Mouse (Mus musculus) midbrain, postnatal 0 days (tissue): ENCODE data around the gene Manf. TPM values are rescaled to one million over a fixed set of nuclear protein-coding genes. Genes with fewer than 3 reads are reported as not detected.

Source experiments
- ATAC-seq: fragments of 200-750 bp; cut with Nextera tagmentation; 2 replicates; pipeline ENCODE4 v1.8.0; 2017; ENCODE audit warnings: moderate number of reproducible peaks, mild to moderate bottlenecking, moderate TSS enrichment, moderate library complexity; ENCODE audit not compliant: low FRiP score
- DNase-seq: peaks from one replicate; pipeline ENCODE4 v3.0.0-alpha.2; 2015; ENCODE audit warnings: low spot score
- H3K27ac ChIP-seq: fragments of 300-500 bp; sonication (generic); 2 replicates; pipeline ENCODE4 v1.5.1; 2014; ENCODE audit warnings: low read depth, mild to moderate bottlenecking, low read length, mixed read lengths
- H3K27me3 ChIP-seq: fragments of 300-500 bp; sonication (generic); 2 replicates; pipeline ENCODE4 v1.6.1; 2014; ENCODE audit warnings: low read length, control low read depth, mixed read lengths; ENCODE audit not compliant: insufficient read depth
- H3K36me3 ChIP-seq: fragments of 300-500 bp; sonication (generic); 2 replicates; pipeline ENCODE4 v1.6.1; 2014; ENCODE audit warnings: low read length, control low read depth, mixed read lengths; ENCODE audit not compliant: insufficient read depth
- H3K4me1 ChIP-seq: fragments of 300-500 bp; sonication (generic); 2 replicates; pipeline ENCODE4 v1.6.1; 2014; ENCODE audit warnings: mild to moderate bottlenecking, control low read depth, antibody characterized with exemption, low read length, mixed read lengths; ENCODE audit not compliant: insufficient read depth
- H3K4me2 ChIP-seq: fragments of 300-500 bp; sonication (generic); 2 replicates; pipeline ENCODE4 v1.6.1; 2014; ENCODE audit warnings: low read depth, mild to moderate bottlenecking, low read length, mixed read lengths; ENCODE audit not compliant: poor library complexity, severe bottlenecking
- H3K4me3 ChIP-seq: fragments of 300-500 bp; sonication (generic); 2 replicates; pipeline ENCODE4 v1.5.1; 2014; ENCODE audit warnings: low read depth, mild to moderate bottlenecking, low read length, moderate library complexity
- H3K9ac ChIP-seq: fragments of 300-500 bp; sonication (generic); replicated peaks from 2 replicates; pipeline ENCODE4 v1.6.1; 2014; ENCODE audit warnings: mild to moderate bottlenecking, low read length, moderate library complexity, mixed read lengths; ENCODE audit not compliant: poor library complexity, severe bottlenecking
- H3K9me3 ChIP-seq: fragments of 300-500 bp; sonication (generic); 2 replicates; pipeline ENCODE4 v1.6.1; 2016; ENCODE audit warnings: low read length, control low read depth
- CTCF ChIP-seq: IDR thresholded peaks from 2 replicates; pipeline ENCODE4 v1.5.1; 2016; ENCODE audit warnings: antibody characterized with exemption, mild to moderate bottlenecking
- WGBS: fragments of 180-500 bp; shearing (Covaris S2); extraction: QIAGEN DNeasy Blood & Tissue Kit; methylation state at CpG from one replicate; pipeline ENCODE4 v1.1.7; 2014; 5-methylcytosine and 5-hydroxymethylcytosine counted together
- polyA plus RNA-seq: library from polyadenylated mRNA; unstranded; fragments of >200 nt; fragmentation: Nextera tagmentation; extraction: Ambion mirVana; gene quantifications from 2 replicates; pipeline ENCODE4 v1.2.1, GENCODE M21; 2015
- total RNA-seq: library from RNA; depleted of rRNA; stranded (reverse); fragments of >200 nt; gene quantifications from 2 replicates; pipeline ENCODE4 v1.2.3, GENCODE M21; 2014

The Manf gene
- total and polyA plus RNA-seq, 2 experiments from 2014 or later, result 54.6 to 115 TPM

GRCm38 (mm10) chr9:106821050-106821617 is 70.6 kb downstream of the Manf start:
- WGBS, result 48% methylated on average over 15 of the region's 15 CpGs
- Histone ChIP-seq H3K27me3 (no peaks in the 10 kb centered on the region), H3K4me3 (peak overlapping the region; percentile 91), H3K9me3 (no peaks in the 10 kb centered on the region), H3K9ac (peak overlapping the region; percentile 44), H3K36me3 (no peaks in the 10 kb centered on the region), H3K4me1 (no peaks in the 10 kb centered on the region), H3K27ac (peak overlapping the region; percentile 13; the same call in 1 of the 2 replicates), H3K4me2 (peak overlapping the region; percentile 45)
- no peak for TF ChIP-seq CTCF
- ATAC-seq (no peak), DNase-seq (no peak)

GRCm38 (mm10) chr9:106819201-106819600 is 72.6 kb downstream of the Manf start:
- Histone ChIP-seq H3K9ac (no peak overlapping the region), H3K4me1 (no peaks in the 10 kb centered on the region), H3K36me3 (no peaks in the 10 kb centered on the region), H3K4me2 (no peak overlapping the region), H3K4me3 (no peak overlapping the region), H3K27ac (no peak overlapping the region), H3K27me3 (no peaks in the 10 kb centered on the region), H3K9me3 (no peaks in the 10 kb centered on the region)
- ATAC-seq, result no peak
- WGBS, result 97% methylated on average over 1 of the region's 1 CpGs
- DNase-seq, result peak; percentile 26
- peak; percentile 67 for TF ChIP-seq CTCF

- Histone ChIP-seq H3K4me2 (no peak overlapping the region), H3K36me3 (no peaks in the 10 kb centered on the region), H3K27me3 (no peaks in the 10 kb centered on the region), H3K4me3 (no peak overlapping the region), H3K9ac (no peak overlapping the region), H3K9me3 (no peaks in the 10 kb centered on the region), H3K4me1 (no peaks in the 10 kb centered on the region), H3K27ac (no peak overlapping the region)
- 69% methylated on average over 6 of the region's 6 CpGs for WGBS
- ATAC-seq (no peak), DNase-seq (no peak)
- TF ChIP-seq CTCF, result no peak
Measured at GRCm38 (mm10) chr9:106818191-106818590, 73.6 kb downstream of the Manf start.

- 73% methylated on average over 4 of the region's 4 CpGs for WGBS
- Histone ChIP-seq H3K9ac (no peak overlapping the region), H3K27me3 (no peaks in the 10 kb centered on the region), H3K9me3 (peaks cover 6% of the 10 kb centered on the region; the same call in 1 of the 2 replicates), H3K4me1 (no peaks in the 10 kb centered on the region), H3K27ac (no peak overlapping the region), H3K4me2 (no peak overlapping the region), H3K4me3 (no peak overlapping the region), H3K36me3 (no peaks in the 10 kb centered on the region)
- ATAC-seq (no peak), DNase-seq (no peak)
- no peak for TF ChIP-seq CTCF
Measured at GRCm38 (mm10) chr9:106806503-106806902, 85.3 kb downstream of the Manf start.

GRCm38 (mm10) chr9:106790831-106791230 is 100.9 kb downstream of the Manf start:
- ATAC-seq (no peak), DNase-seq (no peak)
- Histone ChIP-seq H3K4me3 (no peak overlapping the region), H3K4me1 (no peaks in the 10 kb centered on the region; the same call in 1 of the 2 replicates), H3K9me3 (no peaks in the 10 kb centered on the region), H3K27me3 (no peaks in the 10 kb centered on the region), H3K9ac (no peak overlapping the region), H3K4me2 (no peak overlapping the region), H3K27ac (no peak overlapping the region), H3K36me3 (no peaks in the 10 kb centered on the region)
- TF ChIP-seq CTCF, result no peak
- WGBS, result 79% methylated on average over 6 of the region's 6 CpGs

- DNase-seq (no peak), ATAC-seq (0 out of 2 replicates have a peak, but pooled peaks have one; percentile 31)
- Histone ChIP-seq H3K27ac (peak overlapping the region; percentile 84; the same call in 1 of the 2 replicates), H3K36me3 (no peaks in the 10 kb centered on the region), H3K9me3 (no peaks in the 10 kb centered on the region), H3K9ac (peak overlapping the region; percentile 89; the same call in 1 of the 2 replicates), H3K27me3 (no peaks in the 10 kb centered on the region), H3K4me1 (no peaks in the 10 kb centered on the region; the same call in 1 of the 2 replicates), H3K4me2 (peak overlapping the region; percentile 88), H3K4me3 (peak overlapping the region; percentile 89)
- TF ChIP-seq CTCF, result no peak
- WGBS, result 11% methylated on average over 10 of the region's 10 CpGs
Measured at GRCm38 (mm10) chr9:106789363-106789762, 102.4 kb downstream of the Manf start.
